Mouse (Mus musculus) heart, embryonic 11.5 days (tissue): ENCODE measurements at regions not wholly inside any gene's neighbourhood (a gene's known extent, or its start where the extent isn't known, plus 50 kb on each side); places are given as distances from the start of the nearest gene placed in this dataset.

Experiments
- ATAC-seq: fragments of 200-750 bp; cut with Nextera tagmentation; replicated peaks from 2 replicates; pipeline ENCODE4 v1.8.0; 2017; ENCODE audit warnings: moderate library complexity; ENCODE audit not compliant: insufficient number of reproducible peaks, low FRiP score, low TSS enrichment
- H3K27ac ChIP-seq: fragments of 300-500 bp; sonication (generic); 2 replicates; pipeline ENCODE4 v1.5.1; 2014; ENCODE audit warnings: mild to moderate bottlenecking, low read depth, low read length
- H3K27me3 ChIP-seq: fragments of 300-500 bp; sonication (generic); 2 replicates; pipeline ENCODE4 v1.6.1; 2014; ENCODE audit warnings: mild to moderate bottlenecking, low read length, mixed read lengths; ENCODE audit not compliant: control insufficient read depth, insufficient read depth
- H3K36me3 ChIP-seq: fragments of 300-500 bp; sonication (generic); 2 replicates; pipeline ENCODE4 v1.6.1; 2014; ENCODE audit warnings: mild to moderate bottlenecking, low read length, moderate library complexity, mixed read lengths; ENCODE audit not compliant: control insufficient read depth, insufficient read depth
- H3K4me1 ChIP-seq: fragments of 300-500 bp; sonication (generic); 2 replicates; pipeline ENCODE4 v1.6.1; 2014; ENCODE audit warnings: low read length; ENCODE audit not compliant: control insufficient read depth, insufficient read depth
- H3K4me2 ChIP-seq: fragments of 300-500 bp; sonication (generic); 2 replicates; pipeline ENCODE4 v1.6.1; 2014; ENCODE audit warnings: mild to moderate bottlenecking, moderate library complexity
- H3K4me3 ChIP-seq: fragments of 300-500 bp; sonication (generic); 2 replicates; pipeline ENCODE4 v1.5.1; 2014; ENCODE audit warnings: low read depth, low read length
- H3K9ac ChIP-seq: fragments of 300-500 bp; sonication (generic); 2 replicates; pipeline ENCODE4 v1.6.1; 2014; ENCODE audit warnings: mild to moderate bottlenecking, low read depth, low read length, moderate library complexity
- H3K9me3 ChIP-seq: fragments of 300-500 bp; sonication (generic); replicated peaks from 2 replicates; pipeline ENCODE4 v1.6.1; 2016; ENCODE audit warnings: low read length; ENCODE audit not compliant: control insufficient read depth
- WGBS: fragments of 180-500 bp; shearing (Covaris S2); extraction: QIAGEN DNeasy Blood & Tissue Kit; methylation state at CpG from one replicate; pipeline ENCODE4 v1.1.7; 2014; ENCODE audit not compliant: insufficient replicate concordance; 5-methylcytosine and 5-hydroxymethylcytosine counted together

- H3K27me3 ChIP-seq, result no peaks in the 10 kb centered on the region
- H3K36me3 ChIP-seq, result no peaks in the 10 kb centered on the region
- 78% methylated on average over 4 of the region's 4 CpGs for WGBS
- no peak overlapping the region for H3K27ac ChIP-seq
- no peak for ATAC-seq
- no peak overlapping the region for H3K9ac ChIP-seq
- H3K9me3 ChIP-seq, result no peaks in the 10 kb centered on the region
- no peaks in the 10 kb centered on the region for H3K4me1 ChIP-seq
- H3K4me3 ChIP-seq, result no peak overlapping the region
- no peak overlapping the region for H3K4me2 ChIP-seq
Measured at GRCm38 (mm10) chr13:112134701-112135100, 153.6 kb upstream of the Ankrd55 start.

- 88% methylated on average over 5 of the region's 5 CpGs for WGBS
- H3K4me1 ChIP-seq, result no peaks in the 10 kb centered on the region
- no peak overlapping the region for H3K4me2 ChIP-seq
- no peak overlapping the region for H3K4me3 ChIP-seq
- H3K9me3 ChIP-seq, result no peaks in the 10 kb centered on the region
- no peak for ATAC-seq
- no peaks in the 10 kb centered on the region for H3K27me3 ChIP-seq
- H3K27ac ChIP-seq, result no peak overlapping the region
- no peak overlapping the region for H3K9ac ChIP-seq
- no peaks in the 10 kb centered on the region for H3K36me3 ChIP-seq
Measured at GRCm38 (mm10) chr13:112135777-112136176, 152.5 kb upstream of the Ankrd55 start.

- Histone ChIP-seq H3K27ac (no peak overlapping the region), H3K9ac (no peak overlapping the region), H3K4me3 (no peak overlapping the region), H3K4me1 (no peaks in the 10 kb centered on the region), H3K4me2 (no peak overlapping the region), H3K36me3 (no peaks in the 10 kb centered on the region), H3K9me3 (no peaks in the 10 kb centered on the region), H3K27me3 (no peaks in the 10 kb centered on the region)
- ATAC-seq, result no peak
- WGBS, result 50% methylated on average over 1 of the region's 1 CpGs
Measured at GRCm38 (mm10) chr13:112136850-112137249, 151.4 kb upstream of the Ankrd55 start.

- 67% methylated on average over 5 of the region's 5 CpGs for WGBS
- Histone ChIP-seq H3K36me3 (no peaks in the 10 kb centered on the region), H3K27ac (no peak overlapping the region), H3K4me3 (no peak overlapping the region), H3K4me1 (peaks cover 13% of the 10 kb centered on the region), H3K27me3 (no peaks in the 10 kb centered on the region), H3K9ac (no peak overlapping the region), H3K9me3 (no peaks in the 10 kb centered on the region), H3K4me2 (no peak overlapping the region)
- ATAC-seq, result no peak
Measured at GRCm38 (mm10) chr13:112140871-112141270, 147.4 kb upstream of the Ankrd55 start.

- no peak for ATAC-seq
- H3K4me3 ChIP-seq, result no peak overlapping the region
- no peak overlapping the region for H3K4me2 ChIP-seq
- H3K4me1 ChIP-seq, result peaks cover 15% of the 10 kb centered on the region
- H3K27me3 ChIP-seq, result no peaks in the 10 kb centered on the region
- no peak overlapping the region for H3K27ac ChIP-seq
- WGBS, result 63% methylated on average over 7 of the region's 7 CpGs
- no peaks in the 10 kb centered on the region for H3K9me3 ChIP-seq
- H3K36me3 ChIP-seq, result no peaks in the 10 kb centered on the region
- H3K9ac ChIP-seq, result no peak overlapping the region
Measured at GRCm38 (mm10) chr13:112144393-112145348, 143.6 kb upstream of the Ankrd55 start.

GRCm38 (mm10) chr13:112152614-112153550 is 135.4 kb upstream of the Ankrd55 start:
- no peaks in the 10 kb centered on the region for H3K36me3 ChIP-seq
- 0 out of 2 replicates have a peak overlapping the region, but pooled peaks have one; percentile 40 for H3K9ac ChIP-seq
- peaks cover 16% of the 10 kb centered on the region for H3K4me1 ChIP-seq
- H3K9me3 ChIP-seq, result no peaks in the 10 kb centered on the region
- peak overlapping the region; percentile 83 for H3K27ac ChIP-seq
- no peaks in the 10 kb centered on the region for H3K27me3 ChIP-seq
- peak overlapping the region; percentile 21 for H3K4me3 ChIP-seq
- peak; percentile 79 for ATAC-seq
- peak overlapping the region; percentile 64 for H3K4me2 ChIP-seq
- 9% methylated on average over 27 of the region's 27 CpGs for WGBS

GRCm38 (mm10) chr13:112153681-112154127 is 134.5 kb upstream of the Ankrd55 start:
- no peaks in the 10 kb centered on the region for H3K9me3 ChIP-seq
- peak; percentile 57; the same call in 1 of the 2 replicates for ATAC-seq
- no peak overlapping the region for H3K4me3 ChIP-seq
- H3K36me3 ChIP-seq, result no peaks in the 10 kb centered on the region
- H3K27me3 ChIP-seq, result no peaks in the 10 kb centered on the region
- peak overlapping the region; percentile 83 for H3K27ac ChIP-seq
- WGBS, result 9% methylated on average over 4 of the region's 4 CpGs
- H3K4me1 ChIP-seq, result peaks cover 16% of the 10 kb centered on the region
- no peak overlapping the region for H3K9ac ChIP-seq
- H3K4me2 ChIP-seq, result peak overlapping the region; percentile 64

- no peak overlapping the region for H3K4me3 ChIP-seq
- ATAC-seq, result no peak
- H3K4me2 ChIP-seq, result no peak overlapping the region
- peaks cover 13% of the 10 kb centered on the region for H3K4me1 ChIP-seq
- 50% methylated on average over 9 of the region's 9 CpGs for WGBS
- H3K36me3 ChIP-seq, result no peaks in the 10 kb centered on the region
- no peaks in the 10 kb centered on the region for H3K9me3 ChIP-seq
- no peak overlapping the region for H3K9ac ChIP-seq
- H3K27ac ChIP-seq, result 0 out of 2 replicates have a peak overlapping the region, but pooled peaks have one; percentile 25
- H3K27me3 ChIP-seq, result no peaks in the 10 kb centered on the region
Measured at GRCm38 (mm10) chr13:112159430-112160172, 128.7 kb upstream of the Ankrd55 start.
